In the genomic region with DNA sequence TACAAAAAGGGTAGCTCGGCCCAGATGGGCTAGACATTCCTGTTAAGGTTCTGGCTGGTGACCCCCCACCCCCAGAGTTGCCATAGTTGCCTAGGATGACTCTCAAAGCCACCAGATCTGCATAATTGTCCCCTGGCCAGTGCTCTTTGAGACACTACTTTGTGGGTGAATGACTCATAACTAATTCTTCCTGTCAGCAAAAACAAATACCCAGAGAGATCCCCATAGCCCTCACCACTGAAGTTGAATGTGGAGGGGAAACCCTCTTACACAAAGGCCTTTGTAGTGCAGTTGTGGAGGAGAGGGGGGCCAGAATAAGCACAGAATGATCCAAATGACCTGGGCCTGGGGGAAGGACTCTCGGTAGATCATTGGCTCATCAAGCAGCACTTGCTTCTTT, we compare ENCODE assay signal across 15 mouse cellular contexts. TPM values are rescaled to one million over a fixed set of nuclear protein-coding genes. Genes with fewer than 3 reads are reported as not detected.
DNase-seq lines count a peak whose midpoint lies in the region; ATAC-seq lines count a peak whose summit lies in the region.
"Had no signal": no experiment of that assay in that cellular context is flagged by ENCODE, and none has a peak within 500 bp of the region (broad histone marks: within the 10 kb centered on the region; RNA-seq: fewer than 3 reads in every experiment).

No protein-coding gene starts in this region.

- peak; percentile 75; the same call in 1 of the 2 replicates for ATAC-seq in embryonic facial prominence, embryonic 11.5 days (replicated peaks; ENCODE audit: insufficient number of reproducible peaks, low FRiP score, low TSS enrichment, low read depth)
- no peak for ATAC-seq in embryonic facial prominence, embryonic 15.5 days (ENCODE audit: insufficient number of reproducible peaks, low FRiP score, low TSS enrichment, low read depth)
- ATAC-seq in midbrain, embryonic 16.5 days: peak; percentile 58; the same call in 1 of the 2 replicates
- ATAC-seq: activated CD4-positive, CD25-positive, alpha-beta regulatory T cell, adult 4 months; CD4-positive, CD25-positive, alpha-beta regulatory T cell, adult 4 months; liver, embryonic 12.5 days had no signal

- H3K4me1 ChIP-seq in embryonic facial prominence, embryonic 11.5 days (ENCODE audit: control insufficient read depth, insufficient read depth, low read length): no peaks in the 10 kb centered on the region
- peaks cover 11% of the 10 kb centered on the region; the same call in 1 of the 2 replicates for H3K4me1 ChIP-seq in embryonic facial prominence, embryonic 10.5 days
- H3K4me1 ChIP-seq in embryonic facial prominence, embryonic 15.5 days: no peaks in the 10 kb centered on the region
- H3K4me1 ChIP-seq in midbrain, embryonic 16.5 days (ENCODE audit: control insufficient read depth, insufficient read depth, low read length): no peaks in the 10 kb centered on the region
- H3K4me1 ChIP-seq: liver, embryonic 12.5 days; neural tube, embryonic 12.5 days had no signal

- H3K4me2 ChIP-seq in embryonic facial prominence, embryonic 11.5 days (ENCODE audit: low read depth, low read length): no peak overlapping the region
- H3K4me2 ChIP-seq in embryonic facial prominence, embryonic 15.5 days (replicated peaks): no peak overlapping the region
- H3K4me2 ChIP-seq in midbrain, embryonic 16.5 days (ENCODE audit: low read length): no peak overlapping the region
- H3K4me2 ChIP-seq: liver, embryonic 12.5 days; neural tube, embryonic 12.5 days had no signal

- H3K4me3 ChIP-seq in embryonic facial prominence, embryonic 11.5 days (ENCODE audit: low read depth, low read length): no peak overlapping the region
- no peak overlapping the region for H3K4me3 ChIP-seq in embryonic facial prominence, embryonic 10.5 days
- no peak overlapping the region for H3K4me3 ChIP-seq in embryonic facial prominence, embryonic 15.5 days (replicated peaks)
- H3K4me3 ChIP-seq in midbrain, embryonic 16.5 days (ENCODE audit: low read depth, low read length): no peak overlapping the region
- H3K4me3 ChIP-seq: liver, embryonic 12.5 days; neural tube, embryonic 12.5 days had no signal

- H3K27ac ChIP-seq in embryonic facial prominence, embryonic 11.5 days (replicated peaks; ENCODE audit: low read depth, low read length): no peak overlapping the region
- H3K27ac ChIP-seq in embryonic facial prominence, embryonic 10.5 days (replicated peaks): no peak overlapping the region
- H3K27ac ChIP-seq in embryonic facial prominence, embryonic 15.5 days (replicated peaks): 0 out of 2 replicates have a peak overlapping the region, but pooled peaks have one; percentile 2
- no peak overlapping the region for H3K27ac ChIP-seq in midbrain, embryonic 16.5 days (ENCODE audit: low read length)
- H3K27ac ChIP-seq: liver, embryonic 12.5 days; neural tube, embryonic 12.5 days had no signal

- H3K9me3 ChIP-seq in embryonic facial prominence, embryonic 11.5 days (replicated peaks; ENCODE audit: control insufficient read depth, low read length): no peaks in the 10 kb centered on the region
- H3K9me3 ChIP-seq in embryonic facial prominence, embryonic 10.5 days: no peaks in the 10 kb centered on the region
- no peaks in the 10 kb centered on the region for H3K9me3 ChIP-seq in embryonic facial prominence, embryonic 15.5 days (replicated peaks)
- no peaks in the 10 kb centered on the region for H3K9me3 ChIP-seq in midbrain, embryonic 16.5 days (replicated peaks; ENCODE audit: control insufficient read depth, low read length, poor library complexity, severe bottlenecking)
- H3K9me3 ChIP-seq: liver, embryonic 12.5 days; neural tube, embryonic 12.5 days had no signal

- 50% methylated on average over 2 of the region's 2 CpGs for WGBS in embryonic facial prominence, embryonic 11.5 days
- 39% methylated on average over 2 of the region's 2 CpGs for WGBS in embryonic facial prominence, embryonic 10.5 days
- 54% methylated on average over 2 of the region's 2 CpGs for WGBS in embryonic facial prominence, embryonic 15.5 days
- WGBS in midbrain, embryonic 16.5 days: 29% methylated on average over 2 of the region's 2 CpGs

- no peaks in the 10 kb centered on the region for H3K27me3 ChIP-seq in embryonic facial prominence, embryonic 11.5 days (ENCODE audit: control insufficient read depth, insufficient read depth, low read length)
- no peaks in the 10 kb centered on the region for H3K27me3 ChIP-seq in embryonic facial prominence, embryonic 10.5 days (replicated peaks; ENCODE audit: low read depth, poor library complexity, severe bottlenecking)
- no peaks in the 10 kb centered on the region for H3K27me3 ChIP-seq in embryonic facial prominence, embryonic 15.5 days
- no peaks in the 10 kb centered on the region for H3K27me3 ChIP-seq in midbrain, embryonic 16.5 days (ENCODE audit: control insufficient read depth, insufficient read depth, low read depth, low read length)
- H3K27me3 ChIP-seq: liver, embryonic 12.5 days; neural tube, embryonic 12.5 days had no signal

- no peak overlapping the region for H3K9ac ChIP-seq in embryonic facial prominence, embryonic 11.5 days (replicated peaks; ENCODE audit: low read length)
- H3K9ac ChIP-seq in embryonic facial prominence, embryonic 15.5 days: no peak overlapping the region
- no peak overlapping the region for H3K9ac ChIP-seq in midbrain, embryonic 16.5 days (ENCODE audit: low read depth, low read length)
- H3K9ac ChIP-seq: liver, embryonic 12.5 days; neural tube, embryonic 12.5 days had no signal

- DNase-seq in embryonic facial prominence, embryonic 11.5 days (ENCODE audit: low spot score): no peak
- no peak for DNase-seq in embryonic facial prominence, embryonic 10.5 days (ENCODE audit: low spot score)
- DNase-seq in 416B (ENCODE audit: low read depth): peak; percentile 94
- no peak for DNase-seq in layer of hippocampus, postnatal 14 days (ENCODE audit: low spot score in 2 of 2)
- DNase-seq in cerebellum, postnatal 10 days: no peak
- DNase-seq in heart, postnatal 36 days: no peak
- DNase-seq: cerebellum, postnatal 14 days; heart, postnatal 14 days had no signal

- H3K36me3 ChIP-seq in embryonic facial prominence, embryonic 11.5 days (replicated peaks; ENCODE audit: control insufficient read depth, insufficient read depth, low read depth, low read length): no peaks in the 10 kb centered on the region
- H3K36me3 ChIP-seq in embryonic facial prominence, embryonic 10.5 days (replicated peaks): no peaks in the 10 kb centered on the region
- no peaks in the 10 kb centered on the region for H3K36me3 ChIP-seq in embryonic facial prominence, embryonic 15.5 days
- no peaks in the 10 kb centered on the region for H3K36me3 ChIP-seq in midbrain, embryonic 16.5 days (ENCODE audit: control insufficient read depth, insufficient read depth, low read length)
- H3K36me3 ChIP-seq: liver, embryonic 12.5 days; neural tube, embryonic 12.5 days had no signal

- intact Hi-C loops in heart, postnatal 36 days (cut with DNase I): no loop called here

RNA-seq across cellular contexts. Expression of a gene that starts 21.6 kb away (rescaled TPM):
- polyA plus RNA-seq in embryonic facial prominence, embryonic 11.5 days (2014; fragmentation: Nextera tagmentation; extraction: Ambion mirVana): 0.29 and 0.39 TPM in 2 replicates
- polyA plus RNA-seq in embryonic facial prominence, embryonic 10.5 days (2016; fragmentation: Nextera tagmentation; extraction: Ambion mirVana): not detected in 2 replicates
- 31.3 and 33.6 TPM in 2 replicates for polyA plus RNA-seq in embryonic facial prominence, embryonic 15.5 days (2015; fragmentation: Nextera tagmentation; extraction: Ambion mirVana)
- not detected in 2 replicates for polyA plus RNA-seq in midbrain, embryonic 16.5 days (2015; fragmentation: Nextera tagmentation; extraction: Ambion mirVana)
- total RNA-seq in layer of hippocampus, postnatal 14 days (2021): not detected
- not detected for total RNA-seq in heart, postnatal 36 days (2021)
- total RNA-seq: layer of hippocampus, adult 18-20 months had no signal
- polyA plus RNA-seq: activated CD4-positive, CD25-positive, alpha-beta regulatory T cell, adult 4 months; CD4-positive, CD25-positive, alpha-beta regulatory T cell, adult 4 months; liver, embryonic 12.5 days; neural tube, embryonic 12.5 days had no signal

RNA-seq across cellular contexts. Expression of a gene that starts 55.1 kb away (rescaled TPM):
- not detected in 2 replicates for polyA plus RNA-seq in embryonic facial prominence, embryonic 11.5 days (2014; fragmentation: Nextera tagmentation; extraction: Ambion mirVana)
- not detected in 2 replicates for polyA plus RNA-seq in embryonic facial prominence, embryonic 10.5 days (2016; fragmentation: Nextera tagmentation; extraction: Ambion mirVana)
- polyA plus RNA-seq in embryonic facial prominence, embryonic 15.5 days (2015; fragmentation: Nextera tagmentation; extraction: Ambion mirVana): 477 and 521 TPM in 2 replicates
- not detected in 2 replicates for polyA plus RNA-seq in midbrain, embryonic 16.5 days (2015; fragmentation: Nextera tagmentation; extraction: Ambion mirVana)
- not detected for total RNA-seq in layer of hippocampus, postnatal 14 days (2021)
- not detected for total RNA-seq in heart, postnatal 36 days (2021)
- total RNA-seq: heart, postnatal 14 days; layer of hippocampus, adult 18-20 months had no signal
- polyA plus RNA-seq: activated CD4-positive, CD25-positive, alpha-beta regulatory T cell, adult 4 months; CD4-positive, CD25-positive, alpha-beta regulatory T cell, adult 4 months; liver, embryonic 12.5 days; neural tube, embryonic 12.5 days had no signal

Comparison
In these comparisons a context has a peak if more than half of its experiments do, and no peak if none do; other contexts are left out.
1. RNA of a gene that starts 21.6 kb away (polyA plus RNA-seq): 31.3 to 33.6 TPM in embryonic facial prominence, embryonic 15.5 days; 0.29 to 0.39 TPM in embryonic facial prominence, embryonic 11.5 days, not detected in embryonic facial prominence, embryonic 10.5 days and not detected in midbrain, embryonic 16.5 days; every median in the first group is over 10 times any median in the second.
2. RNA of a gene that starts 55.1 kb away (polyA plus RNA-seq): 477 to 521 TPM in embryonic facial prominence, embryonic 15.5 days; not detected in midbrain, embryonic 16.5 days, not detected in embryonic facial prominence, embryonic 11.5 days and not detected in embryonic facial prominence, embryonic 10.5 days; every median in the first group is over 100 times any median in the second.